ENCODE assay signal across 38 mouse cellular contexts in the genomic region with DNA sequence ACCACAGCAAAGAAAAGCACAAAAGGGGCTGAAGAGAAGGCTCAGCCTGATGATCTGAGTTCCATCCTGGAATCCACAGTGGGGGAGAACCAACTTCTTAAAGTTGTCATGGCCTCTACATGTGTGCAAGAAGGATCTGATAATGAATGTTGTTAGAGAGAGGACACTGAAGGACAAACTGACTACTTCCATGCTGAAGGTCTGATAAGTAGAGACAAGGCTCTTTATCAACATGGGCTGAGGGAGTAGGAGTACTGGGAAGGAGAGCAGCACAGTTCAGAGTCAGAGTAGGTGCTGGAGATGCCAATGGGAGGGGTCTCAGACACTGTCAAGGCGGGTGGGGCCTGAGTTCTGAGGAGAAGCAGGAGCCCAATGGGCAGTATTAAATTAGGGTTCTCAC. TPM values are rescaled to one million over a fixed set of nuclear protein-coding genes. Genes with fewer than 3 reads are reported as not detected.
"Had no signal": no experiment of that assay in that cellular context is flagged by ENCODE, and none has a peak within 500 bp of the region (broad histone marks: within the 10 kb centered on the region; RNA-seq: fewer than 3 reads in every experiment).

No protein-coding gene starts in this region.

- H3K27me3 ChIP-seq: embryonic facial prominence, embryonic 12.5 days; embryonic facial prominence, embryonic 13.5 days; embryonic facial prominence, embryonic 15.5 days; forebrain, embryonic 12.5 days; forebrain, embryonic 13.5 days; forebrain, embryonic 15.5 days had no signal

- H3K4me1 ChIP-seq: embryonic facial prominence, embryonic 10.5 days; embryonic facial prominence, embryonic 12.5 days; embryonic facial prominence, embryonic 13.5 days; embryonic facial prominence, embryonic 15.5 days; forebrain, embryonic 10.5 days; forebrain, embryonic 12.5 days; forebrain, embryonic 13.5 days; forebrain, embryonic 15.5 days had no signal

- H3K4me3 ChIP-seq: embryonic facial prominence, embryonic 10.5 days; embryonic facial prominence, embryonic 12.5 days; embryonic facial prominence, embryonic 13.5 days; embryonic facial prominence, embryonic 15.5 days; erythroblast, embryonic 14.5 days; forebrain, embryonic 10.5 days; forebrain, embryonic 12.5 days; forebrain, embryonic 13.5 days; forebrain, embryonic 15.5 days; gastrocnemius, adult 2 months had no signal

- ATAC-seq: forebrain, embryonic 13.5 days; forebrain, embryonic 14.5 days; forebrain, embryonic 15.5 days; forebrain, embryonic 16.5 days; forebrain, postnatal 0 days had no signal

- H3K9me3 ChIP-seq: embryonic facial prominence, embryonic 10.5 days; embryonic facial prominence, embryonic 12.5 days; embryonic facial prominence, embryonic 13.5 days; embryonic facial prominence, embryonic 15.5 days; forebrain, embryonic 10.5 days; forebrain, embryonic 12.5 days; forebrain, embryonic 13.5 days; forebrain, embryonic 15.5 days had no signal

- H3K27ac ChIP-seq: embryonic facial prominence, embryonic 10.5 days; embryonic facial prominence, embryonic 12.5 days; embryonic facial prominence, embryonic 13.5 days; embryonic facial prominence, embryonic 15.5 days; forebrain, embryonic 10.5 days; forebrain, embryonic 12.5 days; forebrain, embryonic 13.5 days; forebrain, embryonic 15.5 days; gastrocnemius, adult 2 months had no signal

- H3K9ac ChIP-seq: embryonic facial prominence, embryonic 12.5 days; embryonic facial prominence, embryonic 13.5 days; embryonic facial prominence, embryonic 15.5 days; forebrain, embryonic 12.5 days; forebrain, embryonic 13.5 days; forebrain, embryonic 15.5 days; forebrain, postnatal 0 days had no signal

- DNase-seq: cerebellum, adult 2 months; cerebellum, adult 8-10 months; cerebellum, adult 9-10 months; cerebellum, adult 9-11 months; cerebellum, postnatal 10 days; cerebellum, postnatal 14 days; cerebellum, postnatal 25 days; cerebellum, postnatal 36 days; embryo, embryonic 11 days; forebrain, postnatal 0 days; gastrocnemius, adult 2 months; gastrocnemius, postnatal 10 days; gastrocnemius, postnatal 14 days; gastrocnemius, postnatal 25 days; gastrocnemius, postnatal 36 days; heart, adult 11 months; heart, adult 18-20 months had no signal

- H3K4me2 ChIP-seq: embryonic facial prominence, embryonic 12.5 days; embryonic facial prominence, embryonic 13.5 days; embryonic facial prominence, embryonic 15.5 days; forebrain, embryonic 12.5 days; forebrain, embryonic 13.5 days; forebrain, embryonic 15.5 days had no signal

RNA-seq across cellular contexts. Expression of gene Avp, which starts 13.2 kb away (rescaled TPM):
- total RNA-seq: common myeloid progenitor, adult 5-6 weeks; gastrocnemius, adult 18-20 months; gastrocnemius, adult 2 months; gastrocnemius, adult 8-10 months; gastrocnemius, postnatal 14 days; gastrocnemius, postnatal 25 days; gastrocnemius, postnatal 36 days; gastrocnemius, postnatal 4 days; granulocyte monocyte progenitor cell, adult 5-6 weeks had no signal
- polyA plus RNA-seq: cerebellum, adult 2 months; embryonic facial prominence, embryonic 10.5 days; embryonic facial prominence, embryonic 11.5 days; embryonic facial prominence, embryonic 12.5 days; embryonic facial prominence, embryonic 13.5 days; embryonic facial prominence, embryonic 14.5 days; embryonic facial prominence, embryonic 15.5 days; erythroblast, embryonic 14.5 days; forebrain, embryonic 10.5 days; forebrain, embryonic 11.5 days; forebrain, embryonic 12.5 days; gonadal fat pad, adult 2 months had no signal

RNA-seq across cellular contexts. Expression of gene Oxt, which starts 19.6 kb away (rescaled TPM):
- total RNA-seq: common myeloid progenitor, adult 5-6 weeks; gastrocnemius, adult 18-20 months; gastrocnemius, adult 2 months; gastrocnemius, adult 8-10 months; gastrocnemius, postnatal 10 days; gastrocnemius, postnatal 14 days; gastrocnemius, postnatal 25 days; gastrocnemius, postnatal 36 days; gastrocnemius, postnatal 4 days; granulocyte monocyte progenitor cell, adult 5-6 weeks; heart, adult 18-20 months had no signal
- polyA plus RNA-seq: embryonic facial prominence, embryonic 10.5 days; embryonic facial prominence, embryonic 11.5 days; embryonic facial prominence, embryonic 12.5 days; embryonic facial prominence, embryonic 13.5 days; embryonic facial prominence, embryonic 14.5 days; embryonic facial prominence, embryonic 15.5 days; erythroblast, embryonic 14.5 days; forebrain, embryonic 10.5 days; forebrain, embryonic 11.5 days; forebrain, embryonic 12.5 days; forebrain, embryonic 13.5 days; forebrain, embryonic 14.5 days; frontal cortex, adult 2 months; gonadal fat pad, adult 2 months had no signal
